Mouse (Mus musculus) lung, embryonic 16.5 days (tissue): ENCODE measurements around the gene Kcnmb2. TPM values are rescaled to one million over a fixed set of nuclear protein-coding genes. Genes with fewer than 3 reads are reported as not detected.

Experiments used
- ATAC-seq: fragments of 200-750 bp; cut with Nextera tagmentation; 2 replicates; pipeline ENCODE4 v1.8.0; 2017; ENCODE audit warnings: low read depth, mild to moderate bottlenecking, moderate library complexity
- H3K27ac ChIP-seq: fragments of 300-500 bp; sonication (generic); 2 replicates; pipeline ENCODE4 v1.5.1; 2014; ENCODE audit warnings: mild to moderate bottlenecking, control low read depth, low read length
- H3K27me3 ChIP-seq: fragments of 300-500 bp; sonication (generic); 2 replicates; pipeline ENCODE4 v1.6.1; 2014; ENCODE audit warnings: low read depth, low read length, mixed read lengths; ENCODE audit not compliant: control insufficient read depth, insufficient read depth
- H3K36me3 ChIP-seq: fragments of 300-500 bp; sonication (generic); 2 replicates; pipeline ENCODE4 v1.6.1; 2014; ENCODE audit warnings: low read length; ENCODE audit not compliant: control insufficient read depth, insufficient read depth
- H3K4me1 ChIP-seq: fragments of 300-500 bp; sonication (generic); replicated peaks from 2 replicates; pipeline ENCODE4 v1.6.1; 2014; ENCODE audit warnings: low read length, mixed read lengths; ENCODE audit not compliant: control insufficient read depth, insufficient read depth
- H3K4me2 ChIP-seq: fragments of 300-500 bp; sonication (generic); 2 replicates; pipeline ENCODE4 v1.6.1; 2014; ENCODE audit warnings: low read depth, low read length, control low read depth
- H3K4me3 ChIP-seq: fragments of 300-500 bp; sonication (generic); 2 replicates; pipeline ENCODE4 v1.5.1; 2014; ENCODE audit warnings: mild to moderate bottlenecking, low read length, control low read depth
- H3K9ac ChIP-seq: fragments of 300-500 bp; sonication (generic); 2 replicates; pipeline ENCODE4 v1.6.1; 2014; ENCODE audit warnings: low read length, control low read depth
- H3K9me3 ChIP-seq: fragments of 300-500 bp; sonication (generic); 2 replicates; pipeline ENCODE4 v1.6.1; 2016; ENCODE audit warnings: low read length; ENCODE audit not compliant: control insufficient read depth
- WGBS: fragments of 180-500 bp; shearing (Covaris S2); extraction: QIAGEN DNeasy Blood & Tissue Kit; methylation state at CpG from one replicate; pipeline ENCODE4 v1.1.7; 2014; 5-methylcytosine and 5-hydroxymethylcytosine counted together
- polyA plus RNA-seq: library from polyadenylated mRNA; unstranded; fragments of >200 nt; fragmentation: Nextera tagmentation; extraction: Ambion mirVana; gene quantifications from 2 replicates; pipeline ENCODE4 v1.2.1, GENCODE M21; 2015

Kcnmb2 gene
- polyA plus RNA-seq, 1 experiment from 2014 or later: 0.67 TPM

DNA sequence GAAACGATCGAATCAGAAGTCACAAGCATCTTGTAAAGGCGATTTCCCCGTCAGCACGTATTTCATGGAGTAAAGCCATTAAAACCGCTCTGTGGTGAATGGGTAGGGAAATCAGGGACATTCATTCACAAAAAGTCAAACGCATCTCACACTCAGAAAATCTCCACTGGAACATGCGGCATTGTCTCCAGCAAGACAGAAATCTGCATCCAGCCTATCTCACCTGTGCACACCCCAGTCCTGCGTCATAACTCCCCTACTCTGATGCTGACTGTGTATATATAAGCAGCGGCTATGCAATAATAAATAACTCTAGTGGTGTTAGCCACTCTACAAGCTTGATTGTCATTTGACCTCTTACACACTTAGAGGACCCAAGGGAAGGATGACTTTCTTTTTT lies 199.1 kb downstream of the Kcnmb2 start:
- H3K4me2 ChIP-seq: no peak overlapping the region
- 77% methylated on average over 10 of the region's 10 CpGs for WGBS
- no peaks in the 10 kb centered on the region for H3K9me3 ChIP-seq
- ATAC-seq: no peak
- no peak overlapping the region for H3K9ac ChIP-seq
- no peaks in the 10 kb centered on the region for H3K36me3 ChIP-seq
- H3K27ac ChIP-seq: no peak overlapping the region
- no peak overlapping the region for H3K4me3 ChIP-seq
- H3K27me3 ChIP-seq: no peaks in the 10 kb centered on the region
- no peaks in the 10 kb centered on the region for H3K4me1 ChIP-seq

- Histone ChIP-seq H3K27ac (no peak overlapping the region), H3K4me1 (no peaks in the 10 kb centered on the region), H3K27me3 (no peaks in the 10 kb centered on the region), H3K4me2 (no peak overlapping the region), H3K9me3 (no peaks in the 10 kb centered on the region), H3K36me3 (no peaks in the 10 kb centered on the region), H3K4me3 (no peak overlapping the region), H3K9ac (no peak overlapping the region)
- WGBS: 76% methylated on average over 5 of the region's 5 CpGs
- ATAC-seq: no peak
These were observed 217.5 kb downstream of the Kcnmb2 start for GRCm38 (mm10) chr3:32119851-32120250.

GRCm38 (mm10) chr3:32121731-32122130 lies 219.4 kb downstream of the Kcnmb2 start:
- ATAC-seq: no peak
- WGBS: 31% methylated on average over 3 of the region's 3 CpGs
- H3K27ac ChIP-seq: no peak overlapping the region
- no peak overlapping the region for H3K9ac ChIP-seq
- H3K4me3 ChIP-seq: no peak overlapping the region
- no peaks in the 10 kb centered on the region for H3K36me3 ChIP-seq
- no peaks in the 10 kb centered on the region for H3K9me3 ChIP-seq
- no peaks in the 10 kb centered on the region for H3K27me3 ChIP-seq
- H3K4me1 ChIP-seq: no peaks in the 10 kb centered on the region
- H3K4me2 ChIP-seq: no peak overlapping the region

DNA sequence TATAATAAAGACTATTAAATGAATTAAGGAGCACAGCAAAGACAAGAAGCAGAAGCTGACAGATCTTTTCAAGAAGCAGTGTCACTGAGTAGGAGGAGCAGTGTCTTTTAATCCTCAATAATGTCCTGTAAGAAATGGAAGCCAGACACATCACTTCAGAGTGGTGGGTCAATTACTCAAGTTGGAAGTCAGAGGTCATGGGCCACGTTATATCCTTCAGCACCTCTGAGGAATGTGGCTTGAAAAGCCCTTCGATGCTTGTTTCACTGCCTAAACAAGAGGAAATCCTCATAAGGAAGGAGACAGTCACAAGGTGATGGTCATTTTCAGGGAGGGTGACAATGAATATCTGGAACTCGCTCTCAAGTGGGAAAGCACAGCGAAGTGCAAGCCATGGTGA lies 223.1 kb downstream of the Kcnmb2 start:
- WGBS: 56% methylated on average over 4 of the region's 4 CpGs

GRCm38 (mm10) chr3:32128391-32128790 lies 226.1 kb downstream of the Kcnmb2 start:
- H3K27ac ChIP-seq: no peak overlapping the region
- no peaks in the 10 kb centered on the region for H3K36me3 ChIP-seq
- no peaks in the 10 kb centered on the region for H3K4me1 ChIP-seq
- H3K9me3 ChIP-seq: no peaks in the 10 kb centered on the region
- ATAC-seq: no peak
- H3K4me3 ChIP-seq: no peak overlapping the region
- no peaks in the 10 kb centered on the region for H3K27me3 ChIP-seq
- H3K9ac ChIP-seq: no peak overlapping the region
- WGBS: 8% methylated on average over 5 of the region's 5 CpGs
- no peak overlapping the region for H3K4me2 ChIP-seq

More for the DNA sequence above, 223.1 kb downstream of the Kcnmb2 start:
- H3K9me3 ChIP-seq: no peaks in the 10 kb centered on the region
- ATAC-seq: no peak
- H3K4me3 ChIP-seq: no peak overlapping the region
- no peak overlapping the region for H3K9ac ChIP-seq
- no peaks in the 10 kb centered on the region for H3K4me1 ChIP-seq
- H3K27ac ChIP-seq: no peak overlapping the region
- no peaks in the 10 kb centered on the region for H3K27me3 ChIP-seq
- no peak overlapping the region for H3K4me2 ChIP-seq
- H3K36me3 ChIP-seq: no peaks in the 10 kb centered on the region

- Histone ChIP-seq H3K4me1 (no peaks in the 10 kb centered on the region), H3K27me3 (no peaks in the 10 kb centered on the region), H3K36me3 (no peaks in the 10 kb centered on the region), H3K9ac (no peak overlapping the region), H3K4me3 (no peak overlapping the region), H3K9me3 (no peaks in the 10 kb centered on the region), H3K27ac (no peak overlapping the region), H3K4me2 (no peak overlapping the region)
- ATAC-seq: no peak
- WGBS: 39% methylated on average over 1 of the region's 1 CpGs
These were observed 228.4 kb downstream of the Kcnmb2 start for GRCm38 (mm10) chr3:32130696-32131095.

DNA sequence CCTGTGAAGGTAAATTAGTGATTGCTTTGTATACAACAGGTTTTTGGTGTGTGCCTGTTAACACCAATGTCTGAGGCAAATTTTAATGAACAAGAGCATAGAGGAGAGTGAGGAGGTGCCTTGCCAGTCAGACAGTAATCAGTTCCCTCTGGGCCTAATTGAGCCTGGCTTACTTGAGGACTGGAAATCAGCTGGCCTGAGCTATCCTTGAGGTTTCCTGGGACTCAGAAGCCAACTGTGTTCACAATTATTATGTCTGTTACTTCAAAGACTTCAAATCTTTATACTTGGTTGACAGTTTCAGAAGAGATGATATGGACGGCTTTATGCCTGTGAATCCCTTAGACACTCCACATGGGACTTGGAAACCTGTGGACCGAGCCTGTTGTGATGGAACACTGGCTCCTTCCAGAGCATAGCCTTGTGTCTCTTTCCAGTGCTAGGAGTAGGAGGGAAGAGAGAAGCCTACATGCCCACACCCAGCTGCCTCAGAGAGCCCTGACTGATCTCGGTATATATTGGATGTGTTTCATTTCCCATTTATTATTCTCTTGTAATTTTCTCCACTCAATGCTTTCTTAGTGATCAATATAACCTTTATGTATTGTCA lies 230.2 kb downstream of the Kcnmb2 start:
- Histone ChIP-seq H3K4me1 (no peaks in the 10 kb centered on the region), H3K27ac (no peak overlapping the region), H3K27me3 (no peaks in the 10 kb centered on the region), H3K9me3 (no peaks in the 10 kb centered on the region), H3K9ac (no peak overlapping the region), H3K4me2 (no peak overlapping the region), H3K4me3 (no peak overlapping the region), H3K36me3 (no peaks in the 10 kb centered on the region)
- WGBS: 74% methylated on average over 3 of the region's 3 CpGs
- no peak for ATAC-seq

DNA sequence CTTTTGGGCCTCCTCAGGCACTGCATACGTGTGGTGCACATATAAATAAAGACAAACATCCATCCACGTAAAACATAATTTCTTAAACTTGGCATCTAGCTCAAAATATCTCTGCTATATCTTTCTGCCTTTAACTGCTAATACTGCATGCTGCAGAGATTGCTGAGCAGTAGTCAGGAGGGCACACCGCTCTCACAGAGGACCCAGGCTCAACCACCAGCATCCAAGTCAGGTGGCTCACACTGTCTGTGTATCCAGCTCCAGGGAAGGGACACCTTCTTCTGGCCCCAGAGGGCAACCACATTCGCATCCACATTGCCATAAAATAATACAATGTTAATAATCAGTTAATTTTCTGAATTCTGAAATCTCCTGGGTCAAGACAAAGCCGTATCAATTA lies 241.9 kb downstream of the Kcnmb2 start:
- Histone ChIP-seq H3K9ac (no peak overlapping the region), H3K4me3 (no peak overlapping the region), H3K36me3 (no peaks in the 10 kb centered on the region), H3K4me1 (no peaks in the 10 kb centered on the region), H3K27me3 (no peaks in the 10 kb centered on the region), H3K9me3 (no peaks in the 10 kb centered on the region), H3K4me2 (no peak overlapping the region), H3K27ac (no peak overlapping the region)
- 78% methylated on average over 5 of the region's 5 CpGs for WGBS
- ATAC-seq: no peak

DNA sequence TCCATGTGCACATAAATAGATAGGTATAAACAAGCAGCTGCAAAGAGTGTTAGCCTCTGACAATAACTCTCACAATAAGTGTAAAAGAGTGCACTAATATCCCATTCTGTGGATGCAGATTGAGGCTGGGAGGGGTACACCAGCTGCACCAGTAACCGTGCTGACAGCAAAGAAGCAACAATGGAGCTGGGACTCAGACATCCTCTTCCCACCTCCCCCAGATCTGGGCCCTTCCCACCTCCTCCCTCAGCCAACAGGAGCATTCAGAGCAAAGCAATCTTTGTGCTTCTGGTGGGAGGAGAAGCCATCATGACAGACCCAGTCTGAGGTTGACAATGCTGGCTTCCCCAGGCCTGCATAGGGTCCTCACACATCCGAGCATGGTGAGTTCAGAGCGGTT lies 242.3 kb downstream of the Kcnmb2 start:
- H3K36me3 ChIP-seq: no peaks in the 10 kb centered on the region
- no peaks in the 10 kb centered on the region for H3K27me3 ChIP-seq
- 66% methylated on average over 3 of the region's 3 CpGs for WGBS
- no peak for ATAC-seq
- H3K4me2 ChIP-seq: no peak overlapping the region
- no peak overlapping the region for H3K27ac ChIP-seq
- no peak overlapping the region for H3K4me3 ChIP-seq
- no peaks in the 10 kb centered on the region for H3K9me3 ChIP-seq
- H3K9ac ChIP-seq: no peak overlapping the region
- no peaks in the 10 kb centered on the region for H3K4me1 ChIP-seq

- no peaks in the 10 kb centered on the region for H3K27me3 ChIP-seq
- ATAC-seq: no peak
- no peaks in the 10 kb centered on the region for H3K36me3 ChIP-seq
- no peak overlapping the region for H3K27ac ChIP-seq
- H3K4me3 ChIP-seq: no peak overlapping the region
- no peak overlapping the region for H3K9ac ChIP-seq
- H3K4me1 ChIP-seq: no peaks in the 10 kb centered on the region
- H3K9me3 ChIP-seq: no peaks in the 10 kb centered on the region
- no peak overlapping the region for H3K4me2 ChIP-seq
- WGBS: 85% methylated on average over 4 of the region's 4 CpGs
These were observed 245.4 kb downstream of the Kcnmb2 start for GRCm38 (mm10) chr3:32147739-32148138.
